Mouse (Mus musculus) heart, adult 2 months (tissue): ENCODE measurements at regions not wholly inside any gene's neighbourhood (a gene's known extent, or its start where the extent isn't known, plus 50 kb on each side); places are given as distances from the start of the nearest gene placed in this dataset.
A peak's percentile ranks its signal among the peaks of the same experiment; 100 is the strongest.

Experiments used
- DNase-seq, 2 experiments: peaks; one replicate each; pipeline ENCODE4 v3.0.0; 2021
- H3K27ac ChIP-seq: fragments of 200-600 bp; 2 replicates; pipeline ENCODE4 v1.8.1; 2022
- H3K27me3 ChIP-seq: fragments of 200-500 bp; 2 replicates; pipeline ENCODE4 v1.6.1; 2012; ENCODE audit warnings: mild to moderate bottlenecking, low read length, inconsistent platforms, mixed read lengths; ENCODE audit not compliant: control insufficient read depth, insufficient read depth
- H3K36me3 ChIP-seq: fragments of 200-500 bp; 2 replicates; pipeline ENCODE4 v1.6.1; 2012; ENCODE audit warnings: low read length, inconsistent platforms; ENCODE audit not compliant: control insufficient read depth, insufficient read depth
- H3K4me1 ChIP-seq: fragments of 200-500 bp; 2 replicates; pipeline ENCODE4 v1.6.1; 2011; ENCODE audit warnings: low read length; ENCODE audit not compliant: control insufficient read depth, insufficient read depth
- H3K4me3 ChIP-seq: fragments of 200-600 bp; 2 replicates; pipeline ENCODE4 v1.8.1; 2022
- H3K79me2 ChIP-seq: fragments of 200-500 bp; replicated peaks from 2 replicates; pipeline ENCODE4 v1.6.1; 2012; ENCODE audit warnings: mild to moderate bottlenecking, inconsistent platforms, low read length, moderate library complexity, mixed read lengths; ENCODE audit not compliant: control insufficient read depth, insufficient read depth
- H3K9ac ChIP-seq: fragments of 200-500 bp; 2 replicates; pipeline ENCODE4 v1.6.1; 2012; ENCODE audit warnings: low read depth, mild to moderate bottlenecking, control low read depth, inconsistent platforms, low read length, mixed read lengths
- CTCF ChIP-seq: fragments of 200-600 bp; IDR thresholded peaks from 2 replicates; pipeline ENCODE4 v1.8.1; 2022; ENCODE audit warnings: antibody characterized with exemption, mild to moderate bottlenecking, moderate library complexity
- EP300 ChIP-seq: fragments of 200-500 bp; IDR thresholded peaks from 2 replicates; pipeline ENCODE4 v1.6.1; 2011; ENCODE audit warnings: low read depth, low read length, control low read depth; ENCODE audit not compliant: insufficient read depth
- POLR2A ChIP-seq: fragments of 200-500 bp; IDR thresholded peaks from 2 replicates; pipeline ENCODE4 v1.6.1; 2011; ENCODE audit warnings: mild to moderate bottlenecking, low read depth, low read length, control low read depth; ENCODE audit not compliant: insufficient read depth
- WGBS: fragments of 180-500 bp; shearing (Covaris S2); methylation state at CpG from one replicate; pipeline ENCODE4 v1.1.7; 2018; 5-methylcytosine and 5-hydroxymethylcytosine counted together
- intact Hi-C: fragments of 180-260 bp; cut with DNase I; formaldehyde crosslinking; loops from one replicate; pipeline ENCODE4 v1.15.1; 2025

- Histone ChIP-seq H3K27me3 (no peaks in the 10 kb centered on the region), H3K9ac (no peak overlapping the region), H3K27ac (no peak overlapping the region), H3K79me2 (no peaks in the 10 kb centered on the region), H3K4me1 (no peaks in the 10 kb centered on the region), H3K4me3 (no peak overlapping the region), H3K36me3 (no peaks in the 10 kb centered on the region)
- intact Hi-C loops = no loop called here
- WGBS = 94% methylated on average over 7 of the region's 7 CpGs
- TF ChIP-seq CTCF = no peak
- no peak for TF ChIP-seq POLR2A
- TF ChIP-seq EP300 = no peak
- peak in 1 of 2 experiments; percentile 6 for DNase-seq
These were observed 53.2 kb upstream of the Rpl36-ps4 start for GRCm38 (mm10) chr17:87867611-87868010.

GRCm38 (mm10) chr17:87866719-87867318, 54.0 kb upstream of the Rpl36-ps4 start:
- Histone ChIP-seq H3K27me3 (no peaks in the 10 kb centered on the region), H3K27ac (no peak overlapping the region), H3K9ac (no peak overlapping the region), H3K36me3 (no peaks in the 10 kb centered on the region), H3K79me2 (no peaks in the 10 kb centered on the region), H3K4me3 (no peak overlapping the region), H3K4me1 (no peaks in the 10 kb centered on the region)
- DNase-seq = peak in 1 of 2 experiments; percentile 5
- WGBS = 74% methylated on average over 15 of the region's 15 CpGs
- intact Hi-C loops = no loop called here
- no peak for TF ChIP-seq POLR2A
- TF ChIP-seq CTCF = no peak
- TF ChIP-seq EP300 = no peak

GRCm38 (mm10) chr17:87866165-87866564, 54.6 kb upstream of the Rpl36-ps4 start:
- intact Hi-C loops = no loop called here
- H3K9ac ChIP-seq = no peak overlapping the region
- TF ChIP-seq EP300 (no peak), POLR2A (no peak), CTCF (no peak)
- H3K4me1 ChIP-seq = no peaks in the 10 kb centered on the region
- DNase-seq = no peak
- H3K27me3 ChIP-seq = no peaks in the 10 kb centered on the region
- no peak overlapping the region for H3K27ac ChIP-seq
- WGBS = 34% methylated on average over 10 of the region's 10 CpGs
- H3K36me3 ChIP-seq = no peaks in the 10 kb centered on the region
- no peak overlapping the region for H3K4me3 ChIP-seq
- H3K79me2 ChIP-seq = no peaks in the 10 kb centered on the region

- H3K4me1 ChIP-seq = no peaks in the 10 kb centered on the region
- TF ChIP-seq CTCF (no peak), EP300 (no peak), POLR2A (no peak)
- H3K27ac ChIP-seq = no peak overlapping the region
- WGBS = 84% methylated on average over 8 of the region's 8 CpGs
- DNase-seq = no peak
- H3K36me3 ChIP-seq = no peaks in the 10 kb centered on the region
- no peaks in the 10 kb centered on the region for H3K27me3 ChIP-seq
- intact Hi-C loops = no loop called here
- no peak overlapping the region for H3K9ac ChIP-seq
- H3K4me3 ChIP-seq = no peak overlapping the region
- H3K79me2 ChIP-seq = no peaks in the 10 kb centered on the region
These were observed 55.3 kb upstream of the Rpl36-ps4 start for GRCm38 (mm10) chr17:87865439-87865838.

GRCm38 (mm10) chr17:87864842-87865241, 55.9 kb upstream of the Rpl36-ps4 start:
- no peak overlapping the region for H3K27ac ChIP-seq
- peak in 1 of 2 experiments; percentile 5 for DNase-seq
- no peaks in the 10 kb centered on the region for H3K27me3 ChIP-seq
- H3K4me1 ChIP-seq = no peaks in the 10 kb centered on the region
- no peaks in the 10 kb centered on the region for H3K36me3 ChIP-seq
- H3K9ac ChIP-seq = no peak overlapping the region
- TF ChIP-seq POLR2A (no peak), EP300 (no peak), CTCF (no peak)
- intact Hi-C loops = no loop called here
- no peaks in the 10 kb centered on the region for H3K79me2 ChIP-seq
- 85% methylated on average over 5 of the region's 5 CpGs for WGBS
- H3K4me3 ChIP-seq = no peak overlapping the region

GRCm38 (mm10) chr17:87861587-87861986, 59.2 kb upstream of the Rpl36-ps4 start:
- Histone ChIP-seq H3K36me3 (no peaks in the 10 kb centered on the region), H3K4me1 (no peaks in the 10 kb centered on the region), H3K27me3 (no peaks in the 10 kb centered on the region), H3K79me2 (no peaks in the 10 kb centered on the region), H3K27ac (no peak overlapping the region), H3K9ac (no peak overlapping the region), H3K4me3 (no peak overlapping the region)
- peak in 1 of 2 experiments; percentile 3 for DNase-seq
- intact Hi-C loops = no loop called here
- TF ChIP-seq EP300 = no peak
- TF ChIP-seq CTCF = no peak
- WGBS = 37% methylated on average over 5 of the region's 5 CpGs
